Mouse (Mus musculus) c-Kit-positive CD71-positive TER-119-positive erythroid progenitor cells, embryonic 14.5 days (primary cell): Measurements from ENCODE around the gene Sema5b.

Source experiments
- DNase-seq: peaks from one replicate; pipeline ENCODE4 v3.0.0-alpha.2; 2013; ENCODE audit warnings: low spot score

The Sema5b gene

DNA sequence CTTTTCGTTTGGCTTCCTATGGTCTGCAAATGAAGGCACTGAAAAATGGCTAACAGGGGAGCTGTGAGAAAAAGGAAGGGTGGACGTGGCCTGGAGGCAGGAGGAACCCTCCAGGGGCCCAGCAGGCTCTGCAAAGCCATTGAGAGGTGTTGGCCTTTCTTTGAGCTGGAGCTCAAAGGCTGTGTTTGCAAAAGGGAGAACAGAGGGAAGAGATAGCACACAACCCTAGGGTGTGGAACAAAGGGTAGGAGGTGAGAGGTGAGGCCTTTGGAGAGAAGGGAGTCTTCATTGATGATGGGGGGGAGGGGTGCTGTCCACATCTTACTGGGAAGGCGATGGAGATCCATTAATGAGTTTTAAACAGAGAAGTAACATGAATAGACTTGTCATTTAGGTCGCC lies 94.0 kb downstream of the Sema5b start:
- no peak for DNase-seq

DNA sequence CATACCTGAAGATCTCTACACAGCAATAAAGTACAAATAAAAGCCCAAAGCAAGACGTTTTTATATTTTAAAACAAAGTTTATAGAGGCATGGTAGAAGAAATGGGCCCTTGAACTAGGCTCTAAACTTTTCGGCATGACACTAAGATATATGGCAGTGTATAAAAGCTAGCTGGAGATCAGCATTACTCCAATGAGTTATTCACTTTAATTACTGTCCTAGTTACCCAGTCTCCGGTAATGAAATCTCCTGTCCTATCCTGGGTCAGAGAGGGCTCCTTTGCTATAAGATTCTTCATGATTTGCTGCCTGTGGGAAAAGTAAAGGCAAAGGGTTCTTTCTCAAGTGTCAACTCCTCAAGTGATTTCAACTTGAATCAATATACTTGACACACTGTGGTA lies 98.6 kb downstream of the Sema5b start:
- DNase-seq: no peak

DNA sequence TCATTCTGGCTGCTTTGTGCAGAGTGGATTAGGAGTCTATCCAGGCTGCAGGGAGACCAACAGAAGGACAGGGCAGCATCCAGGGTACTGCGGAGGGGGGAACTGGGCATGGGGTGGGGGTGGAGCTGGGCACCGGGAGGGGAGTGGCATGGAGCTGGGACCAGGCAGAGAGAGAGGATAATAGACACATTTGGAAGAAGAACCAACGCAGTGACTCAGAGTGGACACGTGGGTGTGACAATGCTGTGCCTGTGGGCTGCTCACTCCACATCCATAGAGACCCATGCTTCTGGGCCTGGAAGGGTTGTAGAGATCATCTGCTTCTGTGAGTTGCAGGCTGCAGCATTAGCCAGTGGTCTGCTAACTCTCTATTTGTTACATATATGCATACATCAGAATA lies 107.9 kb downstream of the Sema5b start:
- DNase-seq: no peak

DNA sequence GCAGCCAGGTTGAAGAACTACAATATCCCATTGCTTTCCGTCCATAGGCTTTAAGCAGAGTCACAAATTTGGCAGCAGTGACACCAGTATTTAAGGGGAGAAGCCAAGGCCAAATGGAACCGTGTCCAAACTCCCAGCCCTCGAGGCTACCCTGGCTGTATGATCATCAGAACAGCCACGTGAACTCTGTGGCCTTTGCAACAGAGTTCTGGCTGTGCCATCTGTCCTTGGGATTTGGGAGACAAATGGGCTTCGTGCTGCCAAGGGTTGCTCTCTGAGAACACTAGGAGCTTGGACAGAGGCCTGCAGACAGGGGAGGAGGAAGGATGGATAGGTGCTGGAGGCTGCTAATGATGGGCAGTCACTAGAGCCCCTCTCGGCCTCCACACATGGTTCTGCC lies 111.3 kb downstream of the Sema5b start:
- no peak for DNase-seq

DNA sequence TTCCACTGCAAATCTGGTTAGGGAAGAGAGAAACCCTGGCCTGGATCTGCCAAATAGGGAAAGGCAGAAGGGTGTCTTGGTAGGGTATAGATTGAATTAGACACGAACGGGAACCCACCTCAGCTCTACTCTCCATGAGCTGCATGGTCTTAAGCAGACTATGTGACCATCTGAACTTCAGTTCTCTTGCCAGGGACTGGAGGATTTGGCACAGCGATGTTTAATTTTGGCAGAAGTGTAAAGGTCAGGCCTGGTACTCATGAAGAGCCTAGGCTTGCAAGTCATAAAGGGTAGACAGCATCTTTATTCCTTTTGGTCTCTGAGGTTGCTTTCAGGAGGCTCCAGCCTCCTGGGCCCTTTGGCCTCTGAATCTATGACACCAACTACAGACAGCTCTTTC lies 111.8 kb downstream of the Sema5b start:
- no peak for DNase-seq

DNA sequence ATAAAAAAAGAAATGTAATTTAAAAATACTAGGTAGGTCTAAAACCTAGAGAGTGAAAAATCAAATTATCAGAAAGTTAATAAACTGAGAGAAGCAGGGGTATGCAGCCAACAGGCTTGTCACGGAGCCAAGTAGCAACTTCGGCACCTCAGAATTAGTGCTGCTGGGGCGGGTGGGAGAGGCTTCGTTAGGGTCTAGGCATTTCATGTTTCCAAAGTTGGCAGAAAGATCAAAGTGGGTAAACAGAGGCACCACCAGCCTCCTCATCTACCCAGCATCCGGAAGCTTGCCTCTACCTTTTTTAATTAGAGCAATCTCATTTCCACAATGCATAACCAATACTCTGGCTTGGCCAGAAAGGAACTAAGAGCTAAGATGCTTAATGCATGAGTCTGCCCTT lies 113.0 kb downstream of the Sema5b start:
- DNase-seq: no peak

DNA sequence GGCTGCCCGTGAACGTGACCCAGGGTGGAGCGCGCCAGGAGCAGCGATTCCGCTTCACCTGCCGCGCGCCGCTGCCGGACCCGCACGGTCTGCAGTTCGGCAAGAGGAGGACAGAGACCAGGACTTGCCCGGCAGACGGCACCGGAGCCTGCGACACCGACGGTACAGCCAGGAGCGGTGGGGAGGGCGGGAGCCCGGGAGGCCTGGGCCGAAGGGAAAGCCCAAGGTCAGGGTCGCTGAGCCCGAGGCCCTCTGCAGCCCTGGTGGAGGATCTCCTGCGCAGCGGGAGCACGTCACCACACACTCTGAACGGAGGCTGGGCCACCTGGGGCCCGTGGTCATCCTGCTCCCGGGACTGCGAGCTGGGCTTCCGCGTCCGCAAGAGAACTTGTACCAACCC lies 119.3 kb downstream of the Sema5b start:
- no peak for DNase-seq

DNA sequence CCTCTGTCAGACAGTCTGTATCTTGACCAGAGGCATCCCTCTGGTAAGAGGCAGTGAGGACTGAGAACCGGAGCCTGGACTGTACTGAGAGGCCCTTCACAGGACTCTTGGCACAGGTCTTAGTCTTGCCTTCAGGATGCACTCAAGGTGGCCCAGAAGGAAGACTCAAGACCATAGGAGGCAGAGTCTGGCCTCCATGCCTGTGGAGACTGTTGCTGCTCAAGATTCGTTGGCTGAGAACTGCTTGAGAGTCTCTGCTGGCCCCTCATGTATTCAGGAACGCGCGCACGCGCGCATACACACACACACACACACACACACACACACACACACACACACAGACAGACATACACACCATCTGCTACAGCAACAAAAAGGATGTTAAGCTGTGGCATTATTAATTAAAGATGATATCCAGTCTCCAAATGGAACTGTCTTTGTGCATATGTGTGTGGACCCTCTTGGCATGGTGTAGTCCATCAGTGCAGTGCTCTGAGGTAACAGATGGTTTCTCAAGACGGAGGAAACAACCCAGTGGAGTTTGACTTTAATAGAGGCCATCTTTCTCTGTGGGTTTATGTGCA lies 123.0 kb downstream of the Sema5b start:
- DNase-seq: no peak

DNA sequence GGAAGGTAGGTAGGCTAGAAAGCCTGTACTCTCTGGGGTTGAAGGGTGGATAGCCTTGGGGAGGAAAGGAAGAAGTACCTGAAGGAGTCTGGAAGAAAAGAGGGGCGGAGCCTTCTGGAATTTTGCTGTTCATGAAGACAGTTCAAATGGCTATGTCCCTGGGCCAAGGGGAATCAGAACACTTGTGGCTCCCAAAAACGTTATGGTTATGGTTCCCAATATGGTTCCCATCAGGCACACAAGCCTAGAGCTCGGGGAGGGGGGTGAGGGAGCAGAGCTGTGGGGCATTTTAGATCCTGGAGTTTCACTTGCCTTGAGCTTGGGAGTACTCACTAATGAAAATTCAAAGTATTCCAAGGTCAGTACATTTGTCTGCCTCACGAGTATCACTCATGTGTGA lies 123.9 kb downstream of the Sema5b start:
- no peak for DNase-seq

DNA sequence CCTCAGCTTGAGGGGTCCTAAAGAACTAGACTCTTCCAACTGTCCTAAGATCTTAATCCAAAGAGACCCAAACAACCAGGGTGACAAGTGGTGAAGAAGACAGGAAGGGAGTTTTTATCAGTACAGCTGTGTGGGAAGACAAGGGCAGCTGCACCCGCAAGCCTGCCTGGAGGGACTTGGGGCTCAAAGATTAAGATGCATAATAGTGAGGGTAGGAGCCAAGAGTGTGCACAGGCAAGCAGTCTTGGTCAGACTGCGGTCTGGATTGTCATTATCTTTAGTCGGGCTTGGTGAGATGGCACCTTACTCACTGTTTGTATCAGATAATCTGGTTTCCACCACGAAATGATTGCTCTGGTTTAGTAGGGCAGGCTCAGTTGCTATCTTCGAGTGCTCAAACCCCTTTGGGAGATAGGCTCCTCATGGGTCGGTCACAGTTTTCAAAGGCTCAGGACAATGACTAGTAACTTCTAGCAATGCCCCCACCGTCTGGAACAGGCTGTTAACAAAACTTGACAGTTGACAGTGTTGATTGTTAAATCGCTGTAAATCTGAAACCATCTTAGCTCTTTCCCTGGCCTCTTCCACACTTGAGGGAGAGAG lies 136.7 kb downstream of the Sema5b start:
- no peak for DNase-seq

DNA sequence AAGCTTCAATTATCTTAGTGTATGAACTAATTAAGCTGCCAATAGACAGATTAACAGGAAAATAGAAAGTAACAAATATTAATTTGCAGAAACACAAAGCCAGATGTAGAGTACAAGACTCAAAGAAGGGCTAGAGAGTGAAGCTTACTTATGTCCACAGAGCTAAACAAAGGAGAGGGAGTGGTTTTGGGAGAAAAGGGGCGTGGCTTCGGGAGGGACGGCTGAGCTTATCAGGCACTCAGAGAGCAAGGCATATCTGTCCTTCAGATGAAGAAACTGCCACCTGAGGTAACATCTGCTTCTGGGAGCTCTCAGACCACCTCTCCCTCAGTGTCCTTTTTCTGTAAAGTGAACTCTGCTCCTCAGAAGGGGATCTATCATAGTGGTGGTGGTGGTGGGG lies 137.5 kb downstream of the Sema5b start:
- DNase-seq: peak; percentile 39

DNA sequence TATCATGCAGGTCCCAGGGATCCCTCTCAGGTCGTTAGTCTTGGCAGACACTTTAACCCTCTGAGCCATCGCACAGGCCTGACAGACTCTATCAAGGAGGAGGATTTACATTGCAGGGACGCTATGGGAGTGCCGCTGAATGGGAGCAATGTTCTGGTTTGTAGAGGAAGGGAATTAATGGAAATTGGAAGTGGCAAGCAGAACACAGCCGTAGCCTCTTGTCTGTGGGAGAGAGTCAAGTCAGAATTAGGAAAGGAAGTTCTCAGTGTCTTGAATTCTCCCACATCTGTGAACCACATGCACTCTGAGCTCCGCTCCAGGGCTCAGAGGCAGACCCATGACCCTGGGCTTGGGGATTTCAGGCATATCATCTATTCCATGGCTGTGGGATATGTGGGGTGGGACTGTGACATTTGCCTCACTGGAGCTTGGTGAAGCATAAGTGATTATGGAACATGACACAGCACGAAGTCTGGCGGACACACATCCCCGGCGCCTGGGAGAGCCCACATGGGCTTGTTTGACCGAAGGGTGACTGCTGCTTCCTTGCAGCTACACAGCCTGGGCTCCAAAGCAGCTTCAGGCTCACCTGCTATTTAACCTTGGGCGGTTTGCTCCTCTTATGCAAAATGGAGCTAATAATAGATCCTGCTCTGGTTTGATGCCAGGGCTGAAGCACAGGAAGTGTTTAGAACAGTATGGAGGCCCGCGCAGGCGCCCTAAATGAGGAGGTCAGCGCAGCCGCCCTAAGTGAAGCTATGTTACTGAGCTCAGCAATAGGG lies 140.6 kb downstream of the Sema5b start:
- DNase-seq: no peak

DNA sequence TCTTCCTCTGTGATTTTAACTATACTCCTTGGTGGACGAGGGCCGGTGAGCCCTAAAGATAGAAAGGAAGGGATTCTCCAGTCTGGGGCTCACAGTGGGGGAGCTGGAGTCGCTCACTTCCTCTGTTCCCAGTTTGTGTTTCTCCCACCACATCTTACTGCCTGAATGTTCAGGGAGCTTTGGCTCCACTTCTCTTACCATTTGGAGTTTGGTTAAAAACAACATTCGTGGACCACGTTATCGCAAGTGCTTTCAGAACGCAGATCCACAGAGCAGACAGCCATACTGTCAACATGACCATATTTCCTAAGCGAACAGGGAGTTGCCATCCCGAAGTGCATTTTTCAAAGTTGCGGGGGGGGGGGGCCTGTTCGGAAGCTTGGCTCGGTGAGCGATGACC lies 144.1 kb downstream of the Sema5b start:
- DNase-seq: no peak

DNA sequence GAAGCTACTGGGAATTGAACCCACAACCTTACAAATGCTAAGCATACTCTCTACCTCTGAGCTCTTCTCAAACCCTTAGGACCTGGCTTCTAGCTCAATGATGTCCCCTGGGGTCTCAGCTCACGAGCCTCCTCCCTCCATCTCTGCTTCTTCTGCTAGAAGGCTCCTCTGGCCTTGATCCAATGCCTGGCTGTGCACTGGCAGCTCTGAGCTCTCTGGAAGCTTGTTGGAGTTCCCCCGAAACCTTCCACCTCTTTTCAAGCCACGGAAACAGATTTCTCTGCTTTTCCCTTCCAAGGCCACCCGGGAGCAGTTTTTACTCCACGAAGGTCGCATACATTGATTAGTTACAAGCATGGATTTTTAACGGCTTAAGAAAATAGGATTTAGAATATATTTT lies 145.5 kb downstream of the Sema5b start:
- DNase-seq: no peak

DNA sequence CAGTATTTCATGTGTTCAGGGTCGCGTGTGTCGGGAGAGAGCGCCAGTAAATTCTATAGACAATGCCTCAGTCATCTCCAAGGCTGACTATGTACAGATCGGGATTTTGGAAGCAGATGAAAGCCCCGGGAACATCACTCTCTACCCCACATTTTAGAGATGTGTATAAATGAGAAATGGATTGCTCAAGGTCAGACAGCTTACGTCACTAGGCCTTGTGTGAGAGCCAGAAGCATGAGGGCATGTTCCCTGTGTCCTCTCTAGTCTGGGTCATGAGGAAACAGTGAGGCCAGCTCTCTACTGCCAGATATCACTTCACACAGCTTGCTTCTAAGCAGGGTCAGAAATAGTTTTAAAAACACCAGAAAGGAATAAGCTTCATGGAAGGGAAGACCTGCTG lies 150.7 kb downstream of the Sema5b start:
- no peak for DNase-seq

DNA sequence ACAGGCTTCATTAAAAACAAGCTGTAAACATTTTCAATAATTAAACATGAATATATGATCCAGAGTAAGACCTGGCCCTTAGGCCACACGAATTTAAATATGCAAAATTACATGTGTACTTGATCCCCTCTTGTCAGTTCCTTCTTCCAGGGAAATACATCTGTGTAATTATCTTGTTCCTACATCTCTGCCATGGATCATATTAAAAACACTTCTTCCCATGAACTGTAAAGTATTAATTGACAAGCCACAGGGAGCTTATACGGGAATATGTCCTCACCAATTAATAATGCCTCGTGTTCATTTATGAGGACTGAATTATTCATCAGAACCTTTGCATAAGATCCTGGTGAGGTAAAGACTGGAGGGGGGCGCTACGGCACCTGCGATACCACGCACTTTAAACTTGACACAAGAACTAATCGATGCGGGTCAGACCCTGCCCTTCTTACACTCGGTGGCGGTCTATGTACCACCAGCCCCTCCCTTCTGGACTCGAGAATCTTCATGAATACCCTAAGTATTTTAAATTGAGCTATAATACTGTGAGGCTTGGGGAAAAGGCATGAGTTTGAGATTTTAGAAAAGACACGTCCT lies 153.4 kb downstream of the Sema5b start:
- no peak for DNase-seq

DNA sequence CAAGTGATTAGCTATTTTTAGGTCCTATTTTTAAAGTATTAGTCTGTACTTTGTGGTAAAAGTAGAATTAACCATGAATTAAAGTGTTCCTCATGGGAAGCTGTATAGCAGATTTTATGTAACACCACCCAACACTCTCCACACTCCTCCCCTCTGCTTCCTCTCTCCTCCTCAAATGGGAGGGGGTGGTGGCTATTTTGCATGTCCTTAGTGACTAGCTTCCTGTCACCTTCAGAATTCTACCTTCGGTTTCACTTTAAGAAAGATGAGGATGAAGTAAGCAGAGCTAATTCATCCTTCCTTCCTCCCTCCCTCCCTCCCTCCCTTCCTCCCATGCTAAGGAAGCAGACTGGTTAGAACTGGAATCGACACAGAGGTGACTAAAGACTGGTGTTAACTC lies 155.2 kb downstream of the Sema5b start:
- no peak for DNase-seq

DNA sequence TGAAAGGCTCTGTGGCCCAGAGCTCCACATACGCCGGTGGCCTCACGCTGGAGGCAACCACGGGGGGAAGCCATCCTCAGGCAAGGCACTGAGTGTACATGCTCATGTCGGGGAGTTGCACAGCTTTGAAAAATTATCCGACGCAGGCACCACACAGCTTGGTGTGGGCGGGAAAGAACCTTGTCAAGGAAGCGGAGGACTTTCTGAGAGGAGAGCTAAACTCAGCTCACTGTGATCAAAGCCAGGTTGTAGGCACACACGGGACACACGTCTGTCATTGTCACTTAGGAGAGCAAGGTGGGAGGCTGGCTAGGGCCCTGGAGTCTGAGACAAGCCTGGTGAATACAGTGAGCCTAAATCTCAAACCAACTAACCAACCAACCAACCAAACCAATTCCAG lies 160.9 kb downstream of the Sema5b start:
- DNase-seq: no peak

DNA sequence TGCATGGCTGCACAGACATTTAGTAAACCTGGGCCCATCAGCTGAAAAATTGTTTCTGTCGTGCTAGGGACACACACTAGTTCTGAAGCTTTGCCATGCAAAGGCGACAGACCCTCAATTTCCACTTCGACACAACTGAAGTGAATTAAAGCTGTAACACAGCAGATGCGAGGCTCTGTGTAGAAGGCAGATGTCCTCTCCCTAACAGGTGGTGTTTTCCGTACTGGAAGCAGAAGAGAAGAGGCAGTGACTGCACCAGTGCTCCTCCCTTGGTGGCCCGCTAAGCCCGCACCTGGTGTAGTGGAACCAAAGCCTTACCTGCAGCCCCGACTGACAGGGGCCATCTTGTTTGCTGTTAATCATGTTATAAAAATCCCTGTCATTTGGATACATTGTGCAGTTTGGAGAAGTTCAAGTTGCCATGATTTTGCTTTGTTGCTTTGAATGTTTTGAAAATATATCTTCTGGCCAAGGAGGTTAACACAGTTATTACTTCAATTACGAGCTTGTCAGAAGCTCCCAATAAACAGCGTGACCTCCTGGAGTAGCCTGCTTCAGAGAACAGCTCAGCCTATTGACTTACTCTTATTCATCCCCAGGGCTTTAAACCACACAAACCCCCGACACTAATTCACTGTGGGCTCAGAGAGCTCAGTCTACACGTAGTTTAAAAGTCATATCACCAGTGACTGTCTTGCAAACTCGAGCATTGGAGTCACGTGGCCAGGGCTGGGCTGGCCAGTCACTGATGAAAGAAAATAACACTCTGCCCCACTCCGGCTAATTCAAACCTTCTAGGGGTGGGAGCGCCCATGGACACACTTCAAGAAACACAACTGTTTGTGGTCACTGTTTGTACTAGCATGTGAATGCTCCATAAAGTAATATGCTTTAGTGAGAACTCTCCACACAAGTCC lies 163.1 kb downstream of the Sema5b start:
- DNase-seq: no peak

DNA sequence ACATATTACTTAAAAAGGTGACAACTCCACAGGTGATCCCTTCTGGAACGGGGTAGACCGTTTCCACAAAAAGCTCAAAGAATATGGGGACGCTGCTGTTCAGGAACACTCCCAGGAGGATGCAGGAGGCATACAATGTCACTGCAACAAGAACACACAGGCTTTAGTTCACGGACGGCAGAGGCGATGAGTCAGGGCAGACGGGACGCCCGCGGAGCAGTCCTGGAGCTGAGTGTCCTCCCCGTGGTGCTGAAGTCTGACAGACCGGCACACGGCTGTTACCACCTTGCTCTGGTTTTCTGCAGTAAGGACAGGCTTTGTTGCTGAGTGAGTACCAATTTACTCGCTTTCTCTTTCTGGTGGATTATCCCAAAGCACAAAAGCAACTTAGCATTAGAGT lies 163.9 kb downstream of the Sema5b start:
- DNase-seq: no peak

DNA sequence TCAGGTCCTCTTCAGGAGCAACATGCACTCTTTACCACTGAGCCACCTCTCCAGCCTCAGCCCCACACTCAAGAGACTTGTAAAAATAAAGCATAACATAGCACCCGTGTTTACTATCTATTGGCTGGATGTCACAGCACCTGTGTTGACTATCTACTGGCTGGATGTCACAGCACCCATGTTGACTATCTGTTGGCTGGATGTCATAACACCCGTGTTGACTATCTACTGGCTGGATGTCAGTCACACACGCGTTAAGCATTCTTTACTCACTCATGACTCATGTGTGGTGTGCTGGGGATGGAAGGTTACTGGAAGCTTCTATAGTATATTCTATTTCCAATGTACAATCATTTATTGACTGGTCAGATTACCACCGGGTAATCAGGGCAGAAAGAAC lies 166.1 kb downstream of the Sema5b start:
- DNase-seq: no peak

DNA sequence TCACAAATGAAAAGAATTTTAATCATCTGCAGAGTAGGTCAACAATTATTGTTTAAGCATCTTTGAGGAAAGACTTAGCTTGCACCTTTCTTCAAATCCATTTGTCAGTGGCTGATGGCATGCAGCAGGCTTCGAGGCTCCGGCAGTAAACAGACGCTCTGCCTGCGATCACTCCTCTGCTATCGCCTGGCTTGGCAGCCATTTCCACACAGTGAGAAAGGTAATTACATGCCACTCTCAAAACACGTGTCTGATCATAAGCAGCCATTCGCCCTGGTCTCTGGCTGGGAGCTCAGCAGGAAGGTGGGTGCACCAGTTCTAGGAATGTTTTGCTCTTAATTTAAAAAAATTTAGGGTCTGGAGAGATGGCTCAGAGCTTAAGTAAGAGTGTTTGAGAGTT lies 170.1 kb downstream of the Sema5b start:
- DNase-seq: no peak
